Mouse (Mus musculus) forebrain, embryonic 13.5 days (tissue): Measurements from ENCODE around the gene Med21. TPM values are rescaled to one million over a fixed set of nuclear protein-coding genes. Genes with fewer than 3 reads are reported as not detected.

Source experiments
- ATAC-seq: fragments of 200-750 bp; cut with Nextera tagmentation; 2 replicates; pipeline ENCODE4 v1.8.0; 2017
- H3K27ac ChIP-seq: fragments of 300-500 bp; sonication (generic); 2 replicates; pipeline ENCODE4 v1.5.1; 2015; ENCODE audit warnings: inconsistent platforms, mild to moderate bottlenecking, moderate library complexity
- H3K27me3 ChIP-seq: fragments of 300-500 bp; sonication (generic); 2 replicates; pipeline ENCODE4 v1.6.1; 2015; ENCODE audit warnings: mild to moderate bottlenecking, inconsistent platforms
- H3K36me3 ChIP-seq: fragments of 300-500 bp; sonication (generic); 2 replicates; pipeline ENCODE4 v1.6.1; 2015; ENCODE audit warnings: mild to moderate bottlenecking, inconsistent platforms; ENCODE audit not compliant: poor library complexity, severe bottlenecking
- H3K4me1 ChIP-seq: fragments of 300-500 bp; sonication (generic); 2 replicates; pipeline ENCODE4 v1.6.1; 2015; ENCODE audit warnings: inconsistent platforms
- H3K4me2 ChIP-seq: fragments of 300-500 bp; sonication (generic); 2 replicates; pipeline ENCODE4 v1.6.1; 2015; ENCODE audit warnings: inconsistent platforms, mild to moderate bottlenecking, moderate library complexity
- H3K4me3 ChIP-seq: fragments of 300-500 bp; sonication (generic); 2 replicates; pipeline ENCODE4 v1.5.1; 2015; ENCODE audit warnings: mild to moderate bottlenecking, inconsistent platforms
- H3K9ac ChIP-seq: fragments of 300-500 bp; sonication (generic); 2 replicates; pipeline ENCODE4 v1.6.1; 2015; ENCODE audit warnings: mild to moderate bottlenecking, inconsistent platforms
- H3K9me3 ChIP-seq: fragments of 300-500 bp; sonication (generic); replicated peaks from 2 replicates; pipeline ENCODE4 v1.6.1; 2016; ENCODE audit warnings: inconsistent platforms
- WGBS: fragments of 180-500 bp; shearing (Covaris S2); methylation state at CpG from one replicate; pipeline ENCODE4 v1.1.7; 2015; 5-methylcytosine and 5-hydroxymethylcytosine counted together
- polyA plus RNA-seq: library from polyadenylated mRNA; unstranded; fragments of >200 nt; fragmentation: Nextera tagmentation; extraction: Ambion mirVana; gene quantifications from 2 replicates; pipeline ENCODE4 v1.2.1, GENCODE M21; 2015

Gene Med21
- polyA plus RNA-seq, 1 experiment from 2014 or later: 134 TPM

- Histone ChIP-seq H3K9ac (no peak overlapping the region), H3K4me2 (no peak overlapping the region), H3K36me3 (no peaks in the 10 kb centered on the region), H3K9me3 (no peaks in the 10 kb centered on the region; the same call in 1 of the 2 replicates), H3K4me1 (no peaks in the 10 kb centered on the region), H3K4me3 (no peak overlapping the region), H3K27me3 (no peaks in the 10 kb centered on the region), H3K27ac (no peak overlapping the region)
- WGBS: 46% methylated on average over 5 of the region's 5 CpGs
- ATAC-seq: no peak
These were observed 55.4 kb downstream of the Med21 start for GRCm38 (mm10) chr6:146697767-146698166.

DNA sequence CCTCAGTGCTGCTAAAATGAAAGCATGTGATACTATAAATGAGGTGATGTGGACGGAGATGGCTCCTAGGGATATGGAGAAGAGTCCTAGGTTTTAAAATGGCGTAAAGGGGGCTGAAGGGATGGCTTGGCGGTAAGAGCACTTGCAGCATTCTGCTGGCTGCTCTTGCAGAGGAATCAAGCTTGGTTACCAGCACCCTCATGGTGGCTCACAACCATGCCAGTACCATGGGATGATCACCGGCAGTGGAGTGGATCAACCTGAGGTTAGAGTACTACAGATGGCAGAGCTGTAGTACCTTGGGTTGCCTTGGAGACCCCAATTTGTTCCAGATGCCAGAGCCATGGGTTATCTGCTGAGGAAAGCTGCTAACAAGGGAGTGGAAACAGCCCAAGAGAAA lies 56.0 kb downstream of the Med21 start:
- H3K27me3 ChIP-seq: no peaks in the 10 kb centered on the region
- no peak overlapping the region for H3K4me3 ChIP-seq
- no peak overlapping the region for H3K9ac ChIP-seq
- H3K36me3 ChIP-seq: no peaks in the 10 kb centered on the region
- 98% methylated on average over 4 of the region's 4 CpGs for WGBS
- no peak for ATAC-seq
- no peaks in the 10 kb centered on the region; the same call in 1 of the 2 replicates for H3K9me3 ChIP-seq
- H3K27ac ChIP-seq: no peak overlapping the region
- H3K4me2 ChIP-seq: no peak overlapping the region
- H3K4me1 ChIP-seq: no peaks in the 10 kb centered on the region

Other genes with a start within 250 kb of the Med21 start
- 2.5 and 3.2 TPM in 2 replicates for gene Itpr2, start 140.3 kb upstream of the Med21 start, polyA plus RNA-seq
- gene Fgfr1op2, start 65.3 kb upstream of the Med21 start, polyA plus RNA-seq: 64.5 and 70.8 TPM in 2 replicates
- gene Ints13, start 64.7 kb upstream of the Med21 start, polyA plus RNA-seq: 74.2 and 81.4 TPM in 2 replicates
- 21.7 and 27.1 TPM in 2 replicates for gene Tm7sf3, start 277 bp downstream of the Med21 start, polyA plus RNA-seq
- 14.7 and 15.3 TPM in 2 replicates for gene Stk38l, start 82.4 kb downstream of the Med21 start, polyA plus RNA-seq
- 1.1 and 2.2 TPM in 2 replicates for gene Arntl2, start 153.5 kb downstream of the Med21 start, polyA plus RNA-seq
- not detected in 2 replicates for gene Smco2, start 207.6 kb downstream of the Med21 start, polyA plus RNA-seq
- 12.7 and 16.5 TPM in 2 replicates for gene Ppfibp1, start 245.9 kb downstream of the Med21 start, polyA plus RNA-seq